Mouse (Mus musculus) adrenal gland, postnatal 14 days (tissue): ENCODE data around the gene Ss18l1. TPM values are rescaled to one million over a fixed set of nuclear protein-coding genes. Genes with fewer than 3 reads are reported as not detected.

Source experiments
- total RNA-seq: library from RNA; stranded (reverse); gene quantifications from 2 replicates; pipeline ENCODE4 v1.2.3, GENCODE M21; 2021

Gene Ss18l1
- total RNA-seq, 1 experiment from 2014 or later = 7.5 TPM

Other genes starting within 250 kb of the Ss18l1 start
- gene Taf4, start 65.9 kb upstream of the Ss18l1 start, total RNA-seq = 20.7 and 21.6 TPM in 2 replicates
- gene Lsm14b, start 17.5 kb upstream of the Ss18l1 start, total RNA-seq = 36.0 and 36.8 TPM in 2 replicates
- gene Psma7, start 76 bp upstream of the Ss18l1 start, total RNA-seq = 225 and 229 TPM in 2 replicates
- gene Mtg2, start 28.1 kb downstream of the Ss18l1 start, total RNA-seq = 14.6 and 17.9 TPM in 2 replicates
- 0.41 TPM in 1 of 2 replicates, not detected in the other for gene Hrh3, start 62.0 kb downstream of the Ss18l1 start, total RNA-seq
- gene Osbpl2, start 76.8 kb downstream of the Ss18l1 start, total RNA-seq = 36.1 and 36.2 TPM in 2 replicates
- gene Adrm1, start 129.0 kb downstream of the Ss18l1 start, total RNA-seq = 126 and 130 TPM in 2 replicates
- gene Lama5, start 183.3 kb downstream of the Ss18l1 start, total RNA-seq = 48.7 and 55.1 TPM in 2 replicates
- 787 and 921 TPM in 2 replicates for gene Rps21, start 214.9 kb downstream of the Ss18l1 start, total RNA-seq
- gene Cables2, start 231.0 kb downstream of the Ss18l1 start, total RNA-seq = 17.8 and 18.4 TPM in 2 replicates
- not detected in 2 replicates for gene Rbbp8nl, start 247.4 kb downstream of the Ss18l1 start, total RNA-seq